Mouse (Mus musculus): ENCODE measurements around the gene Arhgap19. TPM values are rescaled to one million over a fixed set of nuclear protein-coding genes. Genes with fewer than 3 reads are reported as not detected.
A peak's percentile ranks its signal among the peaks of the same experiment; 100 is the strongest.

Gene Arhgap19
- polyA plus RNA-seq, 1 experiment from 2014 or later, result 3.5 TPM

- Histone ChIP-seq H3K9me3 (ENCODE audit: control insufficient read depth, low read length) (no peaks in the 10 kb centered on the region), H3K36me3 (ENCODE audit: control insufficient read depth, insufficient read depth, low read length) (no peaks in the 10 kb centered on the region), H3K27ac (replicated peaks) (no peak overlapping the region), H3K4me1 (replicated peaks; ENCODE audit: control insufficient read depth, insufficient read depth) (no peaks in the 10 kb centered on the region), H3K27me3 (ENCODE audit: control insufficient read depth, insufficient read depth, low read length) (no peaks in the 10 kb centered on the region), H3K9ac (ENCODE audit: low read length) (no peak overlapping the region), H3K4me2 (replicated peaks; ENCODE audit: low read depth) (no peak overlapping the region), H3K4me3 (ENCODE audit: low read depth, low read length) (no peak overlapping the region)
- TF ChIP-seq CTCF (IDR thresholded peaks at IDR 0.05; ENCODE audit: low read depth) (no peak), EP300 (optimal IDR thresholded peaks at IDR 0.05) (no peak)
- DNase-seq (ENCODE audit: low spot score), result no peak
- ATAC-seq (ENCODE audit: low FRiP score, low TSS enrichment), result no peak
- WGBS, result 58% methylated on average over 6 of the region's 6 CpGs
These were observed 33.6 kb upstream of the Arhgap19 start for GRCm38 (mm10) chr19:41835407-41835806.

GRCm38 (mm10) chr19:41832501-41833201, 30.8 kb upstream of the Arhgap19 start:
- WGBS, result 80% methylated on average over 13 of the region's 13 CpGs
- DNase-seq (ENCODE audit: low spot score) (peak; percentile 11), ATAC-seq (ENCODE audit: low FRiP score, low TSS enrichment) (no peak)
- Histone ChIP-seq H3K27me3 (ENCODE audit: control insufficient read depth, insufficient read depth, low read length) (no peaks in the 10 kb centered on the region), H3K9me3 (ENCODE audit: control insufficient read depth, low read length) (no peaks in the 10 kb centered on the region), H3K9ac (ENCODE audit: low read length) (no peak overlapping the region), H3K4me3 (ENCODE audit: low read depth, low read length) (no peak overlapping the region), H3K4me2 (replicated peaks; ENCODE audit: low read depth) (no peak overlapping the region), H3K4me1 (replicated peaks; ENCODE audit: control insufficient read depth, insufficient read depth) (no peaks in the 10 kb centered on the region), H3K27ac (replicated peaks) (no peak overlapping the region), H3K36me3 (ENCODE audit: control insufficient read depth, insufficient read depth, low read length) (no peaks in the 10 kb centered on the region)
- TF ChIP-seq CTCF (IDR thresholded peaks at IDR 0.05; ENCODE audit: low read depth), result no peak
- no peak for TF ChIP-seq EP300 (optimal IDR thresholded peaks at IDR 0.05)

- Histone ChIP-seq H3K4me2 (replicated peaks; ENCODE audit: low read depth) (peak overlapping the region; percentile 100), H3K27me3 (ENCODE audit: control insufficient read depth, insufficient read depth, low read length) (no peaks in the 10 kb centered on the region), H3K4me3 (ENCODE audit: low read depth, low read length) (peak overlapping the region; percentile 69), H3K9ac (ENCODE audit: low read length) (0 out of 2 replicates have a peak overlapping the region, but pooled peaks have one; percentile 13), H3K36me3 (ENCODE audit: control insufficient read depth, insufficient read depth, low read length) (no peaks in the 10 kb centered on the region), H3K9me3 (ENCODE audit: control insufficient read depth, low read length) (no peaks in the 10 kb centered on the region), H3K4me1 (replicated peaks; ENCODE audit: control insufficient read depth, insufficient read depth) (no peaks in the 10 kb centered on the region), H3K27ac (replicated peaks) (no peak overlapping the region)
- 24% methylated on average over 14 of the region's 14 CpGs for WGBS
- ATAC-seq (ENCODE audit: low FRiP score, low TSS enrichment) (no peak), DNase-seq (ENCODE audit: low spot score) (peak; percentile 20)
- TF ChIP-seq EP300 (optimal IDR thresholded peaks at IDR 0.05) (no peak), CTCF (IDR thresholded peaks at IDR 0.05; ENCODE audit: low read depth) (no peak)
These were observed 30.0 kb upstream of the Arhgap19 start for GRCm38 (mm10) chr19:41831718-41832391.

- Histone ChIP-seq H3K9ac (ENCODE audit: low read length) (peak overlapping the region; percentile 76), H3K36me3 (ENCODE audit: control insufficient read depth, insufficient read depth, low read length) (no peaks in the 10 kb centered on the region), H3K4me1 (replicated peaks; ENCODE audit: control insufficient read depth, insufficient read depth) (no peaks in the 10 kb centered on the region), H3K4me3 (ENCODE audit: low read depth, low read length) (peak overlapping the region; percentile 69), H3K9me3 (ENCODE audit: control insufficient read depth, low read length) (no peaks in the 10 kb centered on the region), H3K27ac (replicated peaks) (peak overlapping the region; percentile 90; the same call in 1 of the 2 replicates), H3K4me2 (replicated peaks; ENCODE audit: low read depth) (peak overlapping the region; percentile 100), H3K27me3 (ENCODE audit: control insufficient read depth, insufficient read depth, low read length) (no peaks in the 10 kb centered on the region)
- no peak for ATAC-seq (ENCODE audit: low FRiP score, low TSS enrichment)
- TF ChIP-seq EP300 (optimal IDR thresholded peaks at IDR 0.05) (no peak), CTCF (IDR thresholded peaks at IDR 0.05; ENCODE audit: low read depth) (no peak)
- DNase-seq (ENCODE audit: low spot score), result peak; percentile 69
- WGBS, result 5% methylated on average over 19 of the region's 19 CpGs
These were observed 29.3 kb upstream of the Arhgap19 start for GRCm38 (mm10) chr19:41831101-41831570.

- WGBS, result under 1% methylated on average over 90 of the region's 112 CpGs
- no peaks in the 10 kb centered on the region for H3K9me3 ChIP-seq (ENCODE audit: control insufficient read depth, low read length)
- peak overlapping the region; percentile 100 for H3K4me2 ChIP-seq (replicated peaks; ENCODE audit: low read depth)
- H3K27ac ChIP-seq (replicated peaks), result peak overlapping the region; percentile 90
- DNase-seq (ENCODE audit: low spot score) (peak; percentile 51), ATAC-seq (ENCODE audit: low FRiP score, low TSS enrichment) (peak; percentile 57)
- H3K27me3 ChIP-seq (ENCODE audit: control insufficient read depth, insufficient read depth, low read length), result no peaks in the 10 kb centered on the region
- no peaks in the 10 kb centered on the region for H3K36me3 ChIP-seq (ENCODE audit: control insufficient read depth, insufficient read depth, low read length)
- no peaks in the 10 kb centered on the region for H3K4me1 ChIP-seq (replicated peaks; ENCODE audit: control insufficient read depth, insufficient read depth)
- TF ChIP-seq EP300 (optimal IDR thresholded peaks at IDR 0.05) (no peak), CTCF (IDR thresholded peaks at IDR 0.05; ENCODE audit: low read depth) (peak; percentile 27)
- H3K9ac ChIP-seq (ENCODE audit: low read length), result peak overlapping the region; percentile 76
- peak overlapping the region; percentile 69 for H3K4me3 ChIP-seq (ENCODE audit: low read depth, low read length)
These were observed 28.5 kb upstream of the Arhgap19 start for GRCm38 (mm10) chr19:41830106-41831031.

Data from stomach, postnatal 0 days (tissue).